Mouse (Mus musculus): ENCODE measurements around the gene Sun2. TPM values are rescaled to one million over a fixed set of nuclear protein-coding genes. Genes with fewer than 3 reads are reported as not detected.

Gene Sun2
- polyA plus RNA-seq (2012; rRNA removed) = 72.1 and 91.4 TPM in 2 replicates

GRCm38 (mm10) chr15:79741921-79742705 lies at the start of gene Sun2:
Gene Sun2, minus strand, starts transcription at chr15:79742536.
- no peak for DNase-seq (ENCODE audit: low read depth)

GRCm38 (mm10) chr15:79791502-79791901 lies 49.2 kb upstream of the Sun2 start:
- DNase-seq (ENCODE audit: low read depth) = no peak

DNA sequence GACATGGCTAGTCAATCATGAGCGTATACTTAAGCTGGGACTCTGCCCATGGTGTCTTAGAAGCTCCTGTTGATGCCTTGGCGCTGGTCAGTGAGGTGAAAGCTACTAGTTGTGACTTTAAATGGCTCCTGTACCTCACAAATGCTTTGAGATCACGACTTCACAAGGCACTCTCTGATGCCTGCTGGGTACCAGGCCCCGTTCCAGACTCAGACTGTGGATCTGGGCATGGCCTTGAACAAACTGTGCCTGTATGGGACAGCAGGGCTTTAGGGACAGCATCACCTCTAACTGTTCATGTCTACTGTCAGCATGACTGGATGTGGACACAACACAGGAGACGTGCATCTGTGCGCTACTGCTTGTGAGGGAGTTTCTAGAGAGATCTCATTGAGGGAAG lies 48.6 kb upstream of the Sun2 start:
- no peak for DNase-seq (ENCODE audit: low read depth)

GRCm38 (mm10) chr15:79790111-79790510 lies 47.8 kb upstream of the Sun2 start:
- no peak for DNase-seq (ENCODE audit: low read depth)

DNA sequence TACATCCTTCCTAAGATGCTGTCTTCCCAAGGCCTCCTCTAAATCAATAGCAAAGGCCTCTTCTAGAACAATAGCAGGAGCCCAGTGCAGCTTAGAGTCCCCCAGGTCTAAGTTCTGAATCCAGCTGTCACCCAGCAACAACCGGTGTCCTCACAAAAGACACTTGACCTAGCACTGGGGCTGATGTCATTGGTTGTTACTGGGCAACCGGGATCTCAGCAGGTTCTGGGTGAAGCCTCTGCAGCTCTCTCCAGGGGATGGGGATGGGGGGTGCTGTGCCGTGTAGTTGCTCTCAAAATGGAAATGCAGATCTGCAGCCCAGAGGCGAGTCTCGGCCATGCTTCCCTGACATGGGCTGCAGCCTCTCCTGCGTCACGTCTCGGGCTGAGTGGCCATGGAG lies 45.5 kb upstream of the Sun2 start:
- no peak for DNase-seq (ENCODE audit: low read depth)

DNA sequence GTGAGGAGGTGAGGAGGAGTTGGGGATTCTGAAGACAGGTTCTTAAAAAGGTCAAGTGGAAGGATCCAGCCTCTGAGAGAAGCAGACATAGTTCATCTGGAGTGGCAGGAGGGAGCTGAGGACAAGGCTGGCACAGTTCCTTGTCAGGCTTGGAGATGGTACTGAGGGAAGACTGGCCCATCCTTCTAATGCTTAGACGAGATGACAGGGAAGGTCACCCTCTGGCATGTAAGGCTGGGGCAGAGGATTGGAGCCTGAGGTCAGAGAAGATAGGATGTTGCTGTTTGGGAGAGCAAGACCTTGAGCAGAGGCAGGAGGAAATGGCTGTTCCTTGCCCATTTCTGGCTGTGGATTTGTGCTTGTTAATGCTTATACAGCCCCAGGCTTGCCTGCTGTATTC lies 42.7 kb upstream of the Sun2 start:
- DNase-seq (ENCODE audit: low read depth) = no peak

GRCm38 (mm10) chr15:79777749-79778148 lies 35.4 kb upstream of the Sun2 start, which contains the start of gene Dnal4:
Gene Dnal4, minus strand, starts transcription at chr15:79777849.
- no peak for DNase-seq (ENCODE audit: low read depth)

DNA sequence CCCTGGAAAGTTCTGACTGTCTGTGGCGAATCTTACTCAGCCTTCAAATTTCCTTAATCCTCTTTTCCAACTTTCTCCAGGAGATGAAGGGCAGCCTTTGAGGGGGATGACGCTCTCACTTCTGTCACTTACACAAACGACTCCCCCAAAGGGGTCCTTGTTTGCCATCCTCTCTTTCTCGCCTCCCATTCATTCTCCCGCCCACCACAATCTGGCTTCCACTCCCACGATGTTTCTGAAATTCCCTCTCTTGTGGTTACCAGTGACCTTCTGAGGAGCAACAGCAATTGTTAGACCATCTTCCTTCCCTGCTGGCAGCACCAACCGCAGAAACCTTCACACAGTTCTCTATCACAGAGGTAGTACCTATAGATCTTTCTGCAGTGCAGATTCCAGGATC lies 33.3 kb upstream of the Sun2 start:
- DNase-seq (ENCODE audit: low read depth) = no peak

- peak; percentile 84 for DNase-seq (ENCODE audit: low read depth)
These were observed 32.0 kb upstream of the Sun2 start for GRCm38 (mm10) chr15:79774117-79775027.

- no peak for DNase-seq (ENCODE audit: low read depth)
These were observed 28.4 kb upstream of the Sun2 start for GRCm38 (mm10) chr15:79770629-79771240.

GRCm38 (mm10) chr15:79768302-79768701 lies 26.0 kb upstream of the Sun2 start:
- no peak for DNase-seq (ENCODE audit: low read depth)

GRCm38 (mm10) chr15:79767327-79767961 lies 25.1 kb upstream of the Sun2 start:
- DNase-seq (ENCODE audit: low read depth) = no peak

DNA sequence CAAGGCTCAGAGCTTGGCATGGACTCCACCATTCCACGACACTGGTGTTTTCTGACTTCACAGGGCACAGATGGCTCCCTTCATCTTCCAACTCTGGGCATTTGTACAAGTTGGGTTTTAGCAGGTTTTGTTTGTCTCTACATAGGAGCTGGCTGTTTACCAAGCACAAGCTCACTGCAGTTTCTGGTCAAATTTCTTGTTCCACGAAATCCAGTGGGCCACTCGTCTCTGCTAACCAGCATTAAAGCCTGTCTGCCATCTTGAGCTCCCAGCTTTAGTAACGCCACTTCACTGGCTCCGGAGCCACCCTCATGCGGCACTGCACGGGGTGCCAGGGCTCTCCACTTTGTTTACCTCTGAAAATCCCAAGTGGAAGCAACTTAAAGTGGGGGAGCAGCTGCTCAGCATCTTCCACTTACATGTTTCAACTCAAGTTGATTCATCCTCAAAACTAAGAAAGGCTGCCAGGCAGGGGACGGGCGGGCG lies 24.3 kb upstream of the Sun2 start:
- no peak for DNase-seq (ENCODE audit: low read depth)

GRCm38 (mm10) chr15:79766168-79766567 lies 23.8 kb upstream of the Sun2 start:
- no peak for DNase-seq (ENCODE audit: low read depth)

GRCm38 (mm10) chr15:79765361-79765760 lies 23.0 kb upstream of the Sun2 start:
- no peak for DNase-seq (ENCODE audit: low read depth)

GRCm38 (mm10) chr15:79764539-79765267 lies 22.4 kb upstream of the Sun2 start:
- no peak for DNase-seq (ENCODE audit: low read depth)

DNA sequence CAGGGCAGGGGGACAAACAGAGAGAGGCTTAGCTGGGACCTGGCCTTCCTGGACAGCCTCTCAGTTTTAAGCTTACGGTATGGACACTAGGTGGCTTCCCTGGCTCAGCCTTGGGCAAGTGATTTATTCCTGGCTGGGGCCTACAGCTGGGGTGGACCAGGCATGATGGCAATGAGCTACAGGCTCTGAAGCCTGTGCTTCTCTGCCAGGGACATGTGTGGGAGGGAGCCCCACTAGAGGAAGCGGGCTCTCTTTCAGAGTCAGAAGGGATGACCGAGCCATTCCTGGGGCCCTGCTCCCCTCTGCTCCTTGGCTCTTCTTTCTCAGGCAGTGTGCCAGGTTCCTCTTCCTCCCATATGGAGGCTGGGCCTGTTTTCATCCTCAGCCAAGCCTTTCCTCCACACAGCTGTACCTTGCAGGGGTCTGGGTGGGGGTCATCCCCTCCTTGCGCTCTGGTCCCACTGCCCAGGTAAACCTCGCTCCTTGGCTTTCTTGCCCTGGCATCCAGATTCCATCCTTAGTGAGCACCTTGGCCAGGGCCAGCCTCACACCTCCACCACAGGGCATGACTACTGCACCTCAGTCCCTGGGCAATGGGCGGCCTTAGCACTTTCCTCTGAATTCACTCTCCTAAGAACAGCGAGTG lies 21.4 kb upstream of the Sun2 start:
- no peak for DNase-seq (ENCODE audit: low read depth)

DNA sequence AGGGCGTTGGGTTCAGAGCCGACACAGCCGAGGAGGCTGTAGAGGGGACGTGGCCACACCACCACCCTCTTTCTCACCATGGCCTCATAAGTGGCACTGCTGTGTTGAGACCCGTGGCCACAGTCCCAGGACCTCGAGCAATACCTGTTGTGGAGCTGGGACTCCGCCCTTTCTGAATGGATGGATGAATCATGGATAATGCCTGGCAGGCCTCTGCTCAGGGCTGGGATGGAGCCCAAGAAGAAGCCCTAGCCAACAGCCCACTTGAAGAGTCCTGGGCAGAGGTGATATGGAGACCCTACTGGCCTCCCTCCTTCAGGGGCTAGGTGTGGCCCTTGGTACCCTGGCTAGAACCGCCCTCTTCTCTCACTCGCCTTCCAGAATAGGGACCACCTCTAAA lies 20.7 kb upstream of the Sun2 start:
- DNase-seq (ENCODE audit: low read depth) = no peak

DNA sequence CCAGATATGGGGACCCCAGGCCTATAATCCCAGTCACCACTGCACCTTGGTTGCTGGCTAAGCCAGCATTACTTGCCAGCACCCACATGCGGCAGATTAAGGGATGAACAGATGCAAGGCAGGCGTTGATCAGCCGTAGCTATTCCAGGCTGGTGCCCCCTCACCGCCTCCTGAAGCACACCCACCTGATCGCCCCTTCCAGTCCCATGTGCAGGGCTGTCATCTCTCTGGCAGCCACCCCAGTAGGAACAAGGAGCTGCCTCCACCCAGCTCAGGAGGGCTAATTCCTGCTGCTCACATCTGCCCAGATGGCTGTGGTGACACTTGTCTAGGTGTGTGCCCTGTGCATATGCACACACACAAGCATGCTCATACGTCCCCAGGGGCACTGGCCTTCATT lies 18.6 kb upstream of the Sun2 start:
- no peak for DNase-seq (ENCODE audit: low read depth)

DNA sequence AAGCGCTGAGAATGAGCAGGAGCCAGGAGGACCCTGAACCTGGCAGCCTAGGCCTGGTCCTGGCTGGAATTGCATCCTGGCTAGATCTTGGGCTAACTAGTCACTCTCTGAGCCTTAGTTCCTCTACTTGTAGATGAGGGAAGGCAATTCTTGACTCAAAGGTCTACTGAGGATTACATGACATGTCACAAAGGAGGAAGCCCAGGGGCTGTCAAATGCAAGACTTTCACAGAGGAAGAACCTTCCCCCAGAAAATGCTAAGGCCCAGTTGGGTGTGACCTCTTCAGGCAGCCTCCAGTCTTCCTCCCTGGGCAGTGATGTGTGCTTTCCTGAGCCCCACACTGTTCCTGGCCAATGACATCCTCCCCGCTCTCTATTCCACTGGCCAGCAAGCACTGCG lies 14.8 kb upstream of the Sun2 start:
- no peak for DNase-seq (ENCODE audit: low read depth)

Measured in gonadal fat pad, adult 2 months (tissue).